Mouse (Mus musculus) left cerebral cortex, adult 18-20 months (tissue): Measurements from ENCODE around the gene Srsf1. TPM values are rescaled to one million over a fixed set of nuclear protein-coding genes. Genes with fewer than 3 reads are reported as not detected.

Source experiments
- DNase-seq, 2 experiments: peaks; one replicate each; pipeline ENCODE4 v3.0.0; 2021 to 2022; ENCODE audit warnings: low spot score in 2 of 2, mixed read lengths in 1 of 2
- total RNA-seq, 2 experiments: library from RNA; stranded (reverse); gene quantifications; 2 replicates each; pipeline ENCODE4 v1.2.3; 2021

The Srsf1 gene
- total RNA-seq, 2 experiments from 2014 or later = 179 to 200 TPM

DNA sequence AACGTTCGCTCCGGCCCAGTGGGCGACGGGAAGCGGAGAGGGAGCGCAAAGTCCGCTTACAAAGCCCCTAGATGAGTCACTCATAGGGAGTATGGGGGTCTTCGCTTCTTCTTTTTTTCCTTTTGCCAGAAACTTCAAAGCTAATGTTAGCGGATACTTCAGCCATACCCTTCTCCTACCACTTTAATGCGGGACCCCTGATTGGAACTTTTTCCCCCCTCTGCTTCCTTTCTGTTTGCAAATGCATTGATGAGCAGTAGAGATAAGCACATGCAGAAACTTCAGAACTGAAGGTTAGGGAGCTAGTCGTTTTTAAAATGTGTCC, 22.0 kb downstream of the Srsf1 start:
- no peak for DNase-seq

DNA sequence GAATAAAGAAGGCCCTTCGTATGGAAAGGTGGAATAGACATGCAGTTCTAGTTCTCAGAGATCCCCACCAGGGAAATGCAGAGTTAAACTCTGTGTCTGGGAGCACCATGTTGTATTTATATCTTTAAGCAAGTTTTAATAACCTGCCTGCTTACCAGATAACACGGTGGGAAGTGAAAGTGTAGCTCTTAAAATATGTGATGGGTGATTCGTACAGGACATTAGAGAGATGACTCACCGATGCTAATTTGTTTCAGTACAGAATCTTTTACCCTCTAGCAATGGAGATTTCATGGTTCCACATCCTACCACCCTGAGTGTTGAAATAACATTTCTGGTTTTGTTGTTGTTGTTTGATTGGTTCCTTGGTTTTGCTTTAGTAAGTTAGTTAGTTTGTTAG, 23.2 kb downstream of the Srsf1 start:
- no peak for DNase-seq

DNA sequence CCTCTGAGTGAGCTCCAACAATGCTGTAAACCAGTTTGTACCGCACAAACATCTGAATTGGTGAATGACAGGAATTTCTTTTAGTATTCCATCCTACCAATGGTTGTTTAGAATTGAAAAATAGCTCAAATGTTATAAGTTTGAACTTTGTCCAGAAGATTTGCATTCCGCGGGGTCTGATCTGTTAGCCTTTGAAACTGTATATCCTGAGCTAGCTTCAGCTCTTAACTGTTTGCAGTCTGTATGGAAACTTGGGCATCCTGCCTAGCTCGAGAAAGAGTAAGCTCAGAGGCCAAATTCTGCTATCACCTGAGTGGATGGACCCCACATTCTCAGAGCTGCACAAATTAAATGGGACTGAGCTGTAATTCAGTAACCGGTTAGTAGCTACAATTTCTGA, 23.9 kb downstream of the Srsf1 start:
- no peak for DNase-seq

DNA sequence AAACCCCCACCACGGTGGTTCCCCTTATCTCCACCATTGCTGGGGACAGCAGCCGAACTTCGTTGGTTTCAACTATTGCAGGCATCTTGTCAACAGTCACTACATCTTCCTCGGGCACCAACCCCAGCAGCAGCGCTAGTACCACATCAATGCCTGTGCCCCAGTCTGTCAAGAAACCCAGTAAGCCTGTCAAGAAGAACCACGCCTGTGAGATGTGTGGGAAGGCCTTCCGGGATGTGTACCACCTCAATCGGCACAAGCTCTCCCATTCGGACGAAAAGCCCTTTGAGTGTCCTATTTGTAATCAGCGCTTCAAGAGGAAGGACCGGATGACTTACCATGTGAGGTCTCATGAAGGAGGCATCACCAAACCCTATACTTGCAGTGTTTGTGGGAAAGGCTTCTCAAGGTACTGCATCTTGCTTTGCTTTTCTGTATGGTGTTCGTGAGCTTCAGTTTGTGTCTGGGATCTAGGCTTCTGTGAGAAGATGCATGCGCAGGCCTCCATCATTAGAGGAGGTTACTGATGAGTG, 26.2 kb downstream of the Srsf1 start:
- no peak for DNase-seq

DNA sequence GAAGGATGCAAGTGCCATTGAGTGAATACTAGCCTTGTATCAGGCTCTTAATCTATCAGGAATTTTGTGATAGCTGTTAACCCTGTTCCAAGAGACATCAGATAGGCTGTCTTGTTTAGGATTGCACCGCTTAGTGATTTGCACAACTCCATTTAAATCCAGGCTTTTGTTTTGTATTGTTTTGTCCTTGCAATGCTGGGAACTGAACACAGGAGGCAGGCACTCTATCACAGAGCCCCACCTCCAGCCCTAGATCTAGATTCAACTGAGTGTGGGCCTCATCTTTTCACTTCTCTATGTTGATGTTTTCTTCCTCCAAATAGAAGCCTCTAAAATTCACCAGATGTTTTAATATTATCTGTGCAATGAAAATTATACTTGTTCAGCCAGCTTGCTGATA, 28.5 kb downstream of the Srsf1 start:
- DNase-seq = no peak

DNA sequence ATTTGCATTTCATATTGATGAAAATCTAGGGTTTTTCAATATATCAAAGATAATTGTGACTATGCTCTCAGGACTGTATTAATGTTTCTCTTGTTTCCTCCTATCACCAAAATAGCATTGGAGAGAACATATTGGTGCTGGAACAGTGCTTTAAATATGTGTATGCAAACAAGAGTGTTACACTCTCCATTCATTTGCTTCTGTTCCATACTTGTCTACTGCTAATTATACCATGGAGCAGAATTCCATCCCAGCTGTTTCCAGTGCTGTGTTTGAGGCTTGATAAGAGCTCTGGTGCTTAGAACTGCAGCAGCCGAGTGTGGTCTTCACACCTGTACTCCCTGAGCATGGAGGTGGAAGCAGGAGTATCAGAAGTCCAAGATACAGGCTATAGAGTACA, 29.2 kb downstream of the Srsf1 start:
- no peak for DNase-seq

DNA sequence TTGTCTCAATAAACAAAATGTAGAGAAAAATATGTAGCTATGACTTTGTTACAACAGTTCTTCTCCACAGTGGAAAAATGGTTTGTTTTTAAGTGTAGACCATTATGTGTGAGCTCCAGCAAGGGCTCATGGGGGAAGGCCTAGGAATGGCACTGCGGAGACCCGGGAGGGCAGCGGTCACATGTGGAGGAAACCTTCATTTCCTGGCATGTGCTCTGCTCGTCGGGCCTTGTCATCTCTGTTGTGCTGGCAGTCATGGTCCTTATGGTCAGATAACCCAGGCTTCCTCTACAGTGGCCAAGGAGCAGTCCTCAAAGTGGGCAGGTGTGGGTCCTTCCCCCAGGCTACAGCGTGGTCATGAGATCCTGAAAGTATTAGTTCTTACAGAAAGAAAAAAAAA, 36.5 kb downstream of the Srsf1 start:
- DNase-seq = no peak

DNA sequence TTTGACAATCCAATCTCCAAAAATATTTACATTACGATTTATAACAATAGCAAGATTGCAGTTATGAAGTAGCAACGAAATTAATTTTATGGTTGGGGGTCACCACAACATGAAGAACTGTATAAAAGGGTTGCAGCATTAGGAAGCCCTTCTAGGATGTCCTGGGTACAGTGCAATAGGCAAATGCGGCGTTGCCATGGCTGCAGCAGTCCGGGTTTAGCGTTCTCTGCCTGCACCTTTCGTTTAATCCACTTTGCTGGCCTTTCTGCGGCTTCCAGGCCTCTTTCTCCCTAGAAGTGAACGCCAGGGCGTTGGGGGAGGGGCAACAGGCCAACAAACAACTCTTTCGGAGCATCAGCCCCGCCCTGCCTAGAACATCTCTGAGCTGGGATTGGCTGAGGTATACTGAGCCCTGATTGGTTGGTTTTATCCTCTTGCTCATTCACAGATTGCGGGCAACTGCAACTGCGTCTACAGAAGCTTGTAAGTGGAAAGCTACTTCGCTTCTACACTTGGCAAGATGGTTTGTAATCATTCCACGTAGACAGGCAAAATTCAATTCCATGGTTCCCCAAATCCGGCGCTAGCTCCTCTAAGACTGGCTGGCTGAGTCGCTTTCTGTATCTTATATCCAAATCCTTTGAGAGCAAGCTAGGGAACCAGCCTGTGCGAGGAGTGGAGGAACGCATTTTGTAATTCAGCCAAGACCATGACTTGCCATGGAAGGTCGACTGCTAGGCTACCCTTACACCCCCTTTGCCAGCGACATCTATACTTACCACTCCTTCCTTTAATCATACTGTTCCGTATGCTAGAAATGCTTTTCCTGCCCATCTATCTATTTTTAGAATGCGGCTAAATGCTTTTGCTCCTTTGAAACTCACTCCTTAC, 39.8 kb downstream of the Srsf1 start:
- DNase-seq = peak; percentile 88 to 89

DNA sequence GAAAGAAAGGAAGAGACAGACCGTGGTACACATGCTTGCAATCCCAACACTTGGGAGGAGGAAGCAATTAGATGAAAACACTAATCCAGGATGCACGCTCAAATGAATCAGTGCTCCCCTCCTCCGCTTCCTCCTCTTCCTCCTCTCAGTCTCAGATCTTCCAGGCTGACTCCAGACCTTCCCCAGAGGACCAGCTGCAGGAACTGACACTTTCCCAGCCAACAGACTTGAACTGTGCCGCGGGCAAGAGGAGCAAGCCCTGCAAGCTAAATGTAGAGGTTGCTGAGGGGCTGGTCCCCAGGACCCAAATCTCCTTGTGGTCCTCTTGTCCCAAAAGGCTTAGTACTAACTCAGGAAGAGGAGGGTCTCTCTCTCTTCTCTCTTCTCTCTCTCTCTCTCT, 42.0 kb downstream of the Srsf1 start:
- no peak for DNase-seq

DNA sequence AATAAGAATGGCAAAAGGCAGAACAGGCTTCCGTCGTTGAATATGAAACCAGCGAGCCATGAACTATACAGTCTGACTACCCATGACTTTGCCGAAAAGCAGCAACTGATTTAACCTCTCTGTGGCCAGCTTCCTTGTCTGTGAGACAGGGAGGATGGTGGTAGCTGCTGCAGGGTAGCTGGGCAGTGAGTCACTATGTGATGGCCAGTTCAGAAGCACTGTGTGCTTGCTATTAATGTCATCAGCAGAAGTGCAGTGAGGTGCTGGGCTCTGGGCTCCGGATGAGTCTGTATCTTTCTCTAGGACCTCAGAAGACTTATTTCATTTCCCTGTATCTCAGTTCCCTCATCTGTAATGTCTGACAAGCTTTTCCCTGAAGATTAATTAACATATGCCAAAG, 43.1 kb downstream of the Srsf1 start:
- no peak for DNase-seq

DNA sequence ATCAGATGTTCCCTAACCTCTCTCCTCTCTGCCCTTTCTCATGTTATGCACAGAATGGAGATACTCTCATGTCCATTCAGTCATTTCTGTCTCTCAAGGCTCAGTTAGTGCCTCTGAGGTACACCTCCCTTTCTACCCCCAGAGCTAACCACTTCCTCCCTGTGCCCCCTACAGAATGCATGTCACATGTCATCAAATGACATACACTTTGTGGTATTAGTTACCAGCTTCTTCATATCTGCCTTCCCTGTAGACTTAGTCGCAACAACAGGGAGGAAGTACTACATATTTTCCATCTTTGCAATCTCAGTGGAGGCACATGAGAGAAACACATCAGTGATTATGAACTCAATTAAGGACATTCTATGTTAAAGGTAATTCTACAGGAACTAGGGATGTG, 44.8 kb downstream of the Srsf1 start:
- DNase-seq = no peak

DNA sequence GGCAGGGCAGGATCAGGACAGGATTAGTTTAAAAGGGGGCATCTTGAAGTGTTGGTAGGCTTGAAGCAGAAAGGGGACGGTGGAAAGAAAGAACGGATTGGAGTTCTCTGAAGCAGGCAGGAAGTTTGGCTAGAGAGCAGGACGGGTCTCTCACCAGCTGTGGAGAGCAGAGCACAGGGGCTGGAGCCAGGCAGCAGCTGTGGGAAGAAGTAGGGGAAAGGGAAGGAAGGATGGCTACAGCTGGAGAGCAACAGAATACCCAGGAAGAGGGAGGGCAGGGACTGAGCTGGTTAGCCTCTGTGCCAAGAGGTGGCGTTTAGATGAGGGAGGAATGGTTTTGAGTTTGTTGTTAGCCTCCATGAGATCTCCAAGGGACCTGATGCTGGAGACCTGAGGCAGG, 50.0 kb downstream of the Srsf1 start:
- DNase-seq = no peak

DNA sequence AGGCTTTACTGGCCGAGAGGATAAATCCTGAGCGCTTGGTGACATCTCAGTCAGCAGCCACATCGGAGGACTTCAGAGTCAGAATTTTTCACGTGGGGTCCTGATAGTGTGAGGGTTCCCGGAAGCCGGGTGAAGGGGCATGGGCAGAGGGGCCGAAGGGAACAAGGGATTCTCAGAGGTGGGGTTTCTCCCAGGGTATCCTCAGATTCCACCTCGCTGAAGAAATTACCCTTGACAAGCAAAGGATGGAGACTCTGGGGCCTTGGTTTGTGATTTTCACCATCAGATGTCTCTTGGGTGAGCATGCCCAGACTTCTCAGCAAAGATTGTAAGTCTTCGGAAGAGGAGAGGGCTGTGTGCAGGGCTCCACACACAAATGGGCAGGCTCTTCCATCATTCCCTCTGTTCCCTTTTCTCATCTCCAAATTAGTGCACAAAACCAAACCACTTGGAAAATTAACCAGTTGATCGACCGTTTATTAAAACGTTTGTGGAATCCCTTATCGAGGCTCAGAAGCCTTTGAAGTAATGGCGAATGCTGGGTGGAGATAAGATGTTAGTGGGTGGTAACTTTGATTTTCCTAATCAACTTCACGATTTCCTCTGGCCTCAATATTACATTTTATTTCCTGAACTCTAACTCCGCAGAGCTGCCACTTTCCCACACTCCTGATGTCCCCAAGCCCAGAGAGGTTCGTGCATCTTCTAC, 51.0 kb downstream of the Srsf1 start, which contains the start of gene Cuedc1:
Cuedc1 (plus strand) TSS at position 38 of the 709 bp plus-strand sequence.
- DNase-seq = no peak

DNA sequence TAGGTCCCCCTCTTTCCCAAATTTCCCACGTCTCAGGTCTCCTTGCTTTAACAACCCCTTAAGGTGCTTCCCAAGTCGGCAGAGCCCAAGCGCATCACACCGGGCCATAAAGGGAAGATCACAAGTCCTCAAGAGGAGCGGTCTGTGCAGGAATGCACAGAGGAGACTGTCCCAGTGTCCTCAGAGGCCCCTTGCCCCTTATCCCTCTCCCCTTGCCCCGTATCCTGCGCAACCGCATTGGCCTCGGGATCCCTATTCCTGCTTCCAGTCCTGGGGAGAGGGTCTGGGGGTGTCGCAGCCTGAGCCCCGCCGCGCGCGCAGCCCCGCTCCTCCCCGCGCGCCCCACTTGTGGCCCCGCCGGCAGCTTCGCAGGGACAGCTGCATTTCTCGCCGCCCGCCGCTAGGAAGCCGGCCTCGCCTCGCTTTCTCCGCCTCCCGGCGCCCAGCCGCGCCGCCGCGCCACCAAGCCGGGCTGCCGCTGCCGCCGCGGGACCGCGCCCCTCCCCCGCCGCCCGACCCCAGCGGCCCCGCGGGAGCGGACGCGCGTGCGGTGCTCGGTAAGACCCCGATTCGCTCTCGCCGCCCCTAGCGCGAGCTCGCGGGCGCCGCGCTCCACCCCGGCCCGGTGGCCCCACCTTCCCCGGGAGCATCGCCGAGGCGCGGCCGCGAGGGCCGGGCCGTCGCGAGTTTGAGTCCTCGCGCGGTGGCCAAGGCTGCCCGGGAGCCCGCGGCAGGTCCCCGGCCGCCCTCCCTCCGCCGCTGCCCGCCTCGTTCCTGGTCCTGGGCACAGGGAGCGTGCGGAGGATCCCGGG, 51.8 kb downstream of the Srsf1 start:
- peak; percentile 71 to 81 for DNase-seq

DNA sequence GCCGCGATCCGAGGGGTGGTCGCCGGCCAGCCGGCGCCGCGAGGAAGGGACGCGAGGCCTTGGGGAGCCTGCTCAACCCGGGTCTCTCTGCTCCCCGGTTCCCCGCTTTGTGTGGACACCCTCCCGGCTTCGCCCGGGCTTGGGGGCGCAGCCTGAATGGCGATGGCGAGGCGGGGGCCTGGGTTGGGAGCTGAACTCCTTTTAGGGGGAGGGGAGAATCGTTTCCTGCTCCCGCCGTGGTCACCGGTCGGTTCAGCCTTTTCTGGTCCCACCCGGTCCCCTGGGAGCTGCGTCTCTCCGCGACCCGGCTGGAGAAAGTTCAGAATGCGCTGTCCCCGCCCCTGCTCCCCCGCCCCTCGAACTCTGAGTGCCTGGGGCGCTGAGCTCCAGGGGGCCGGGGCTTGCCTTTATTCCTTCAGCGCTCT, 52.4 kb downstream of the Srsf1 start:
- peak; percentile 19 to 28 for DNase-seq

DNA sequence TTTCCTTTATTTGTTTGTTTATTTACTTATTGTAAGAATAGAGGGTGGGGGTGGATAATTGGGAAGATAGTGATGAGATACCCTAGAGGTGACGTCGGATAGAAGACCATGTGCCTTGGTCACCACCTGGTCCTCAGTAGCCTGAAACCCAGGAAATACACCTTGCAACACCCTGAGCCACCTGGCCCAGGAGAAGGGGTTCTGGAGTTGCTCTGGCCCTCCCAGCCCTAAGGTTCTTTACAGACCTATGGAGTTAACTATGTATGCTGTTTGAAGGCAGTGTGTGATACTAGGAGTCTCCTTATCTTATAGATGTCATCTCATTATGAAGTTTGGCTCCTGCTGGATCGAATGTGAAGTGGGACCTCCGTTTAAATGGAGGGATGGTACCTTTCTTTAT, 53.0 kb downstream of the Srsf1 start:
- DNase-seq = no peak

Other genes with a start within 250 kb of the Srsf1 start
- gene Lpo, start 219.1 kb upstream of the Srsf1 start, total RNA-seq = under 1 TPM; 0.28 to 0.37 TPM
- 1 to 10 TPM; 3.9 to 4.1 TPM for gene Mks1, start 194.2 kb upstream of the Srsf1 start, total RNA-seq
- gene Epx, start 171.8 kb upstream of the Srsf1 start, total RNA-seq = not detected
- gene Olfr462, start 155.1 kb upstream of the Srsf1 start, total RNA-seq = not detected
- gene Olfr463, start 150.0 kb upstream of the Srsf1 start, total RNA-seq = not detected
- gene Olfr464, start 126.4 kb upstream of the Srsf1 start, total RNA-seq = 1 to 10 TPM in 1 of 2 experiments, under 1 TPM in 1; 0.77 to 2.0 TPM
- 100 to 1,000 TPM; 636 to 646 TPM for gene Dynll2, start 59.8 kb upstream of the Srsf1 start, total RNA-seq
- gene Vezf1, start 20.9 kb downstream of the Srsf1 start, total RNA-seq = 10 to 100 TPM; 28.1 to 29.4 TPM
- 10 to 100 TPM; 27.4 to 28.5 TPM for gene Cuedc1, start 50.7 kb downstream of the Srsf1 start, total RNA-seq
- 10 to 100 TPM; 64.4 to 71.4 TPM for gene Mrps23, start 157.0 kb downstream of the Srsf1 start, total RNA-seq
- gene Ccdc182, start 246.7 kb downstream of the Srsf1 start, total RNA-seq = not detected